Mouse (Mus musculus) liver, adult (tissue): ENCODE results near the gene Ppil1.

Source experiments
- GATA4 ChIP-seq: IDR thresholded peaks from 2 replicates; pipeline ENCODE4 v1.6.1; 2014; ENCODE audit warnings: mild to moderate bottlenecking, low read length; ENCODE audit not compliant: insufficient replicate concordance

Gene Ppil1

DNA sequence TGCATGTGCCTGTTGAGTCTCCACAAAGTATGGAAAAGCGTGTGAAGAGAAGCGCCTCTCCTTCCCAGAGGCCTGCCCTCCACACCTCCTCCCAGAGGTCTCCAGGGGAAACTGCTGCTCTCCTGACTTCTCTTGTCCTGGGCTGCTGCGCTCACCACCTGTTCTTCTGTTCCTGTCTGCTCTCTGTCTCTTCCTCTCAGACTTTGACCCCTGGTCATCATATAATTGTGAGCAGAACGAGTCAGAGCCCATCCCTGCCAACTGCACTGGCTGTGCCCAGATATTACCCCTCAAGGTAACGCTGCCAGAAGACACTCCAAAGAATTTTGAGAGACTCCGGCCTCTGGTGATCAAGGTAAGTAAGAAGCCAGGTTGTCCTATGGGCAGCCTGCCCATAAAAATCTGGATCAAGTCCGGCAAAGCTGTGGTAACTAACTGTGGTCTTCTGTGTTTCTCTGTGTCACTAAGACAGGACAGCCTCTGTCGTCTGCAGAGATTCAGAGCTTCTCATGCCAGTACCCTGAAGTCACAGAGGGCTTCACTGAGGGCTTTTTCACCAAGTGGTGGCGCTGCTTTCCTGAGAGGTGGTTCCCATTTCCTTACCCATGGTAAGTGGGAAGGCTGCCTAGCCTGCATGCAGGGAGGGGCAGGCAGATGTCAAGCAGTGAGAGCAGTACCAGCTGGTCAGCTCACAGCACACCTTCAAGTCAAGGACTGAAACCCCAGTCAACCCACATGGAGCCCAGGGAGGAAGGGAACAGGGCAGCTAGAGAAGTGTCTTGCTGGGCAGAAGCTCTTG is 30.0 kb upstream of the Ppil1 start:
- no peak for TF ChIP-seq GATA4

DNA sequence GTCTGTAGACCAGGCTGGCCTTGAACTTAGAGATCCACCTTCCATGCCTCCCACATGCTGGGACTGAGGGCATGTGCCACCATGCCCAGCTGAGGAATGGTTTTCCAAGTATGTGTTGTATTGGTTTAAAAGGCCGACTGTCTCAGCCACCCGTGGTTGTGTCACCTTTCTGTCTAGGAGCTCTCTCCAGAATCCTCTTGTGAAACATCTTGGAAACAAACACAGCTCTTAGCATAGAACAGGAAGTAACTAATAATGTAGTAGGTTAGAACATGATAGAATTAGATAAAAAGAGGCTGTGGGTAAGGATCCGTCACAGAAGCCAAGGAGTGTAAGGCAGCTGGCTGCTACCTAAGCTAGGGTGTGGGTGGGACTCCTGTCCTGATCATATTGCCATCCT is 29.0 kb upstream of the Ppil1 start:
- no peak for TF ChIP-seq GATA4

DNA sequence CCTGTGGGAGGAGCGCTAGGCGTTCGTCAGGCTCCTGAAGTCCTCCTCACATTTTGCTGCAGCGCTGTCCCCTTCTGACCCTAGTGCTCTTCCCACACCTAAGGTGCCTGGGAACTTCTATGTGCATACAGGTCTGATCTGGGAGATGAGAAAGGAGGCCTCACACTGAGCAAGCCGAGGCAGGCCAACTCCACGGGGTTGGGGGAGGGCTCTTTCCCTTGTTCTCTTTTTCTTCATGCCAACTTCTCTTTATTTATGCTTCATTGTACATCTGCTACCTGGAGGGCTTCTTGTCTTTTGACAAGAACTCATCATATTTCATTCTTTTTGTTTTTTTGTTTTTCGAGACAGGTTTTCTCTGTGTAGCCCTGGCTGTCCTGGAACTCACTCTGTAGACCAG is 27.8 kb upstream of the Ppil1 start:
- no peak for TF ChIP-seq GATA4

DNA sequence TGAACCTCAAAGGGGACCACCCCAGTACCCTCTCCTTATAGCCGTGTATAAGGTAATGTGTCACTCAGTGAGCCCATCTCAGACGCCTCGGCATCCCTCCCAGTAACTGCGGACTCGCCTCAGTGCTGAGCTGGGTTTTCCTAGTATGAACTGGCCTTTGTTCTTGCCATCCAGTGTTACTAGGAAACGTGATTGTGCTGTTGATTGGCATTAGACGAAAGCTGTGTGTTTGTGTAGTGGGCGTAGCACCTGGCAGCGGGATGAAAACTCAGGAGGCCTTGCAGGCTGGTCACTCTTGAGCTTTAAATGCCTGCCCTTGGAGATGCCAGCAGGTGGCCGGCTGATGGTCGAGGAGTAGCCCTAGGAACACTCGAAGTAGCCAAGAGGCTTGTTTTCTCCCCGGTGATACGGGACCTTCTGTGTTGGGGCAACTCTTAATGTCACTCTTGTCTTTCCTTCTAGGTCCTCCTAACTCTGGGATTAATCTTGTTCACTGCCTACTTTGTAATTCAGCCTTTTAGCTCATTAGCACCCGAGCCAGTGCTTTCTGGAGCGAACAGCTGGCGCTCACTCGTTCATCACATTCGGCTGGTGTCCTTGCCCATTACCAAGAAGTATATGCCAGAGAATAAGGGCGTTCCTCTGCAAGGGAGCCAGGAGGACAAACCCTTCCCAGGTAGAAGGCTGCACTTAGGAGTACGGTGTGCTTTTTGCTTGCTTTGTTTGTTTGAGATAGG is 18.4 kb upstream of the Ppil1 start:
- TF ChIP-seq GATA4, result no peak

DNA sequence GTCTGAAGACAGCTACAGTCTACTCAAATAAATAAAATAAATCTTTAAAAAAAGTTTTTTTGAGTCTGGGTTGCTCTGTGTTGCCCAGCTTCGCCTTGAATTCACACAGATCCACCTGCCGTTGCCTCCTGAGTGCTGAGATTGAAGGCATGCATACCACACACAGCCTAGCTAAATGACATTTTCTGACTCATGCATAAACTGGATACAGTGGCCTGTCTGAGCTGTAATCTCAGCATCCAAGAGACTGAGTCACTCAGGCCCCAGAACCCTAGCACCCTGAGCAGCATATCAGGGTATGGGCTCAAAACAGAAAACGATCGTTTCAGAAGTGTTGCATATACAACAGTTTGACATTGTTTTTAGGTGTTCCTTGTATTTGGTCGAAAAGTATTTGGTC is 17.6 kb upstream of the Ppil1 start:
- no peak for TF ChIP-seq GATA4

DNA sequence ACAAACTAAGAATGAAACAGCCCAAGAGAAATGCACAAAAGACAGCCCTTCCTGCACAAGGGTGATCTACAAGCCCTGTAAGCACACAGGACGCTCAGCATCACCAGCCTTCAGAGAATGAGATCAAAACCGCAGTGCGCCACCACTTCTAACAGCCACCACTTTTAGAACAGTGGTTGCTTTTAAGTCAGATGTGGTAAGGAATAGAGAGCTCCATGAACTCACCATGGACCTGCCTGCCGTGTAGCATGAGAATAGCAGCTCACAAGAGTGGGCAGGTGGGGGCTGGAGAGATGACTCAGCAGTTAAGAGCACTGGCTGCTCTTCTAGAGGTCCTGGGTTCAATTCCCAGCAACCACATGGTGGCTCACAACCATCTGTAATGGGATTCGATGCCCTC is 16.4 kb upstream of the Ppil1 start:
- TF ChIP-seq GATA4, result no peak

DNA sequence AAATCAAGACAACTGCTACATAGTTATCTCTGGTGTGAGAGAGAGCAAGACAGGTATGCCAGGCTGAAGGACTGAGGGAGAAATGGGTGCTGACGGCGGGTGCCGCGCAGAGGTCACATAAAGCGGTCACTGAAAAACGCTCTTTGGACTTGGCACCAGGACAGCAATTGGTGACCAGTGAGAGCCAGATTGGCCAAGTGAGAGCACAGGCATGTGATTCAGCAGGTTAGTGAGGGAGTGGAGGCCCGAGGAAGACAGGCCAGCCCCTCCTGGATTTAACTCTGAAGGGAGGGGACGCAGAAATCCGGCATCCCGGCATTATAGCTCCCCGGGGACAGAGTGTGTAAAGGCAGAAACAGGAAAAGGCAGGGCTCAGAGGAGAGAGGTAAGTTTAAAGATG is 9.9 kb upstream of the Ppil1 start:
- TF ChIP-seq GATA4, result no peak

DNA sequence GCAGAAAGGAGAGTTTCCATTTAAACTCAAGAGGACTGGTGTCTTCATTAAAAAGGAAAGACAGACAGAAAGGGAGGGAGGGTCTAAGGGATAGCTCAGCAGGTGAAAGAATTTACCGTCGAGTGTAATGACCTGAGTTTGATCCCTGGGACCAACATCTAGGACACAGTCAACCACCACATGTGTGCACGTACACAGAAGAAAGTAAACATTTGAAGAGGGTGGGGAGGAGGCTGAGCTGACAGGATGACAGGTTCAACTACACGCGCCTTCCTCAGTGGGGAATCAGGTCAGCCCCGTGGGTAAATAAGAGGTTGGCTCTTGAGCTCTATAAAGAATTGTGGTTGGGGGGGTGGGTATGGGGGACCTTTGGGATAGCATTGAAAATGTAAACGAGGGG is 9.2 kb upstream of the Ppil1 start:
- no peak for TF ChIP-seq GATA4

DNA sequence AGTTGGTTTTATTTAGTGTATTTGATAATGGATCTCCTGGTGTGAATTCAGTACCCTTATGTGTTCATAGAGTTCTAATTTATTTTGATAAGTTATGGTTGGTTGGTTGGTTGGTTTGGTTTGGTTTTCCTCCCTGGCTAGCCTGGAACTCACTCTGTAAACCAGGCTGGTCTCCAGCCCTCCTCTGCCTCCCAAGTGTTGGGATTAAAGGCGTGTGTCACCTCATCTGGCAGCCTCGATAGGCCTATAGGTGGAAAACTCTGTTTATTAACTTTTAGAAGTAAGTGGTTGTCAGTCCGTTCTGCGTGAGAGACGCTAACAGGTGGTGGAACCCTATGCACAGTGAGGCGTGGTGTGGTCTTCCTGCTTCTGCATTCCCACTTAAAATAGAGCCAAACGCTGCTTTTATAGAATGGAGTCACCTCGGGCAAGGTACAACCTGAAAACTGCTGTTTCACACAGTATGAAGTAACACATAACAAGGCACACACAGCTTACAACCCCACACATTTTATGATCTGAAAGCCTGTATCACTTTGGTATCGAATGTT is 6.2 kb upstream of the Ppil1 start:
- no peak for TF ChIP-seq GATA4

DNA sequence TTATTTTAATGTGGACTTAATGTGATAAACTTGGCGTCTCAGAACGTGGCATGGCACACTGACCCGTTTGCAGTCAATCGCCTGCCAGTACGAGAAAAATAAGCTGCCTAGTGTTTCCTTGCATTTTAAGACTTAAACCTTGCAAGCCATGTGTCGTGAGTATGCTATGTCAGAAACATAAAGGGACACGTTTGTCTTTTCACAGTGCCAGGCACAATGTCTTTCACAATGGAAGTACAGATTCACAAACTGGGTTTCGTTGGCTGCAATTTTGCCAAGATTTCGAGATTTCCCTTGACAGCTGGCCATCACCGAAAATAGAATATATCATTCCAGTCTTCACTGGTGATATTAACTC is 5.3 kb upstream of the Ppil1 start:
- TF ChIP-seq GATA4, result no peak

DNA sequence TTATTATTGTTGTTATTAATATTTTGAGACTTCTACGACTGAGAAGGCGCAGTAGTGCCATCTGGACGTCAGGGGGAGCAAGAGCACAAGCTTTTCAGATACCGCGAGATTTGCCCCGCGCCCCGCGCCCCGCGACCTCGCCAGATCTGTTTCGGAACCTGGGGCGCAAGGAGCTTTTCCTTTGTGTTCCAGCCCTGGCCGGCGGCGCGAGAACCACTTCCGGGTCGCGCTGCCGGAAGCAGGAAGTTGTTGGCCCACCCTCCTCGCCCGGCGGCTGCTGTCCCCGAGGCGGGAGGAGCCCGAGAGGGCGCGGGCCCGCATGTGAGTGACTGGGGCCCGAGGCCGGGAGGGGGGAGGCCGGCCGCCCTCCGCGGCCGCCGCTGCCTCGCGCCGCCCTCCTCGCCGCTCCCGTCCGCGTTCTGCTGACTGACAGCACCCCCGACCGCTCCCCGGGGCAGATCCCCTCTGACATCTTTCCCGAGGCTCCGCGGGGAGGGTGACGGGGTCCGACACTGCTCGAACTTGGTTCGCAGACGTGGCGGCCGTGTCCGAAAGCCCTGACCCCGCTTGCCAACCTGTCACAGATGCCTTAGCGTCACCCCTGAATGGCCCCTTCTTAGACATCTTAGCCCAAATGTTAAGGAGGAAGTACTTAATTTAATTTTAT is 4.8 kb upstream of the Ppil1 start, which contains the start of gene BC004004:
Gene BC004004 (plus strand): TSS at position 107 of the 667 bp plus-strand sequence.
- peak; percentile 64; the same call in 1 of the 2 replicates for TF ChIP-seq GATA4

DNA sequence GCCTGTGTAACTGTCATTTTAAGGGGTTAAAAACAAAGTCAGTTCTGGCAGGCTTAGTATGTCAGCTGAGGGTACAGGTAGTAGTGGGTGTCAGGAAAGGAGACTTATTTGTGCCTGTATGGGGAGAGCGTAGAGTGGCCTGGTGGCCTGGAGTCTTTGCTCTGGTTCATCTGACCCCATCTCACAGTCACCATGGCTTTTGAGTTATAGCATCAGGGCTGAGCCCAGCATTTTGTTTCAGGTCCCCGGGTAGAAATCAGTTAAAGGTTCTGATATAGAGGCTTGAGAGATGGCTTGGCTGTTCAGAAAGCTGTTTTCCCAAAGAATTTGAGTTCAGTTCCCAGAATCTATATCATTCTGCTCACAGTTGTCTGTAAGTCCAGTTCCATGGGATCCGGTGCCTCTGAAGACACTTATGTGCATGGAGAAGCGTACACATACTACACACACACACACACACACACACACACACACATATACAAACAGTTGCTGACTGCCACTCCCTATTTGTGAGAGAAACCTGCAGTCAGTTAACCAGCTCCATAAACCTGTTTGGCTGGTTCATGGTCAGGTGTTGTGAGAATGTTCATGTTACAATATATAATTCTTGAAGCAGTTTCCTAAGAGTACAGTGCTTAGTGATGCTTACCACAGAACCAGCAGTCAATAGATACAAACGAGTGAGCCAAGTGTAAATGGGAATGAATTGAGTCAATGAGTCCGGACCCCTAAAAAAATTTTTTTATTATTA is 4.1 kb upstream of the Ppil1 start:
- no peak for TF ChIP-seq GATA4

DNA sequence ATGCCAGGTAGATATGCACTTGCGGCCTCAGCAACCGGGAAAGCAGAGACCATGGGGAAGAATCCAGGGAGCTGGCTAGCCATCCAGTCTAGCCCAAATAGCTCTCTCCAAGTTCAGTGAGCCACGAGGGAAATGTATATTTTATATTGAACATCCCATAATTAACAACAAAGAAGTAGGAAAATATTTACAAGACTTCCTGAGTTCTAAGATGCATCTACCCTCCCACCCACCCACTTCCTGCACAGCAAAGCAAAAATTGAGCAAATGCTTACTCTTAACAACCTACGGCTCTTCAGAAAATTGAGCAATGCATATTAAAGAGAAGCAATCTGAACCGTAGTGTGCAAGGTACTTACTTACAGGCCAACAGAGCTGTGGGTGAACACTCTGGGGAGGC is 774 bp upstream of the Ppil1 start:
- no peak for TF ChIP-seq GATA4

DNA sequence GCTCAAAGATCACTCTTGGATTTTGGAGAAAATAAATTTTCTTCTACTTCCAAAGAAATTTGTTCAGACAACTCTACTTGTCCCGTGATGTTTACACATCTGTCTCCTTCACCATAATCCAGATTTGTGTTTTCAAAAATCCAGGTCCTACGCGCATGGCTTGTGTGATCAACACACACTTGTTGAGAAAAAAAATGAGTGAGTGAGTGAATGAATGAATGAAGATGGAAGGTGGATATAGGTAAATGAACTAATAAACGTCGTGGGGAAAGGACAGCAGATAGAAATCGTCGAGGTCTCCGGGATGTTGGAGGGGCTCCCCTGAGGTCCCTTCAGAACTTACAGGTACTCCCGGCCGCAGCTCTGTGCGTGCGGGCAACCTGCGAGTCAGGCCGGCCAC is 569 bp downstream of the Ppil1 start:
- TF ChIP-seq GATA4, result no peak

DNA sequence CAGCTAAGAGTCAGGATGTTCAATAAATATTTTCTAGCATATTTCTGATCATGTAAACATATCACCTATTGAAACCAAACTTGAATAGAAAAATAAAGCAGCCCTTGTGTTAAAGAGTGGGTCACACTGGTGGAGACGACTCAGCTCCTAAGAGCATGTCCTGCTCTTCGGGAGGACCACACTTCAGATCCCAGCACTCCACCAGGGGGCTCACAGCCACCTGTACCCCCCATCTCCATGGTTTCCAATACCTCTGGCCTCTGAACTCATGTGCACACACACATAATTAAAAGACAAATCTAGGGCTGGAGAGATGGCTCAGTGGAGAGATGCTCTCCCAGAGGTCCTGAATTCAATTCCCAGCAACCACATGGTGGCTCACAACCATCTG is 1.7 kb downstream of the Ppil1 start:
- no peak for TF ChIP-seq GATA4
